Mouse (Mus musculus) C2C12 (cell line): ENCODE data around the gene Efcab9.

ENCODE experiments used
- CEBPB ChIP-seq: IDR thresholded peaks from one replicate; pipeline ENCODE4 v1.6.1; 2011; ENCODE audit warnings: low read depth, mild to moderate bottlenecking, control low read depth, moderate library complexity
- CTCF ChIP-seq: IDR thresholded peaks from one replicate; pipeline ENCODE4 v1.5.1; 2011; ENCODE audit not compliant: control insufficient read depth, insufficient read depth, insufficient read length
- MAX ChIP-seq: IDR thresholded peaks from one replicate; pipeline ENCODE4 v1.6.1; 2011; ENCODE audit warnings: mild to moderate bottlenecking, control low read depth
- MYOG ChIP-seq: IDR thresholded peaks from one replicate; pipeline ENCODE4 v1.6.1; 2011; ENCODE audit not compliant: control insufficient read depth, insufficient read length; ENCODE audit errors: extremely low read depth

GRCm38 (mm10) chr11:32491079-32491478 is 40.8 kb downstream of the Efcab9 start:
- no peak for TF ChIP-seq MAX
- TF ChIP-seq CTCF: no peak
- no peak for TF ChIP-seq CEBPB
- no peak for TF ChIP-seq MYOG
